Mouse (Mus musculus) kidney, adult 18-20 months (tissue): ENCODE data around the gene Fgfr1op2.
A peak's percentile ranks its signal among the peaks of the same experiment; 100 is the strongest.

ENCODE experiments used
- DNase-seq: peaks from one replicate; pipeline ENCODE4 v3.0.0; 2021

Fgfr1op2 gene

DNA sequence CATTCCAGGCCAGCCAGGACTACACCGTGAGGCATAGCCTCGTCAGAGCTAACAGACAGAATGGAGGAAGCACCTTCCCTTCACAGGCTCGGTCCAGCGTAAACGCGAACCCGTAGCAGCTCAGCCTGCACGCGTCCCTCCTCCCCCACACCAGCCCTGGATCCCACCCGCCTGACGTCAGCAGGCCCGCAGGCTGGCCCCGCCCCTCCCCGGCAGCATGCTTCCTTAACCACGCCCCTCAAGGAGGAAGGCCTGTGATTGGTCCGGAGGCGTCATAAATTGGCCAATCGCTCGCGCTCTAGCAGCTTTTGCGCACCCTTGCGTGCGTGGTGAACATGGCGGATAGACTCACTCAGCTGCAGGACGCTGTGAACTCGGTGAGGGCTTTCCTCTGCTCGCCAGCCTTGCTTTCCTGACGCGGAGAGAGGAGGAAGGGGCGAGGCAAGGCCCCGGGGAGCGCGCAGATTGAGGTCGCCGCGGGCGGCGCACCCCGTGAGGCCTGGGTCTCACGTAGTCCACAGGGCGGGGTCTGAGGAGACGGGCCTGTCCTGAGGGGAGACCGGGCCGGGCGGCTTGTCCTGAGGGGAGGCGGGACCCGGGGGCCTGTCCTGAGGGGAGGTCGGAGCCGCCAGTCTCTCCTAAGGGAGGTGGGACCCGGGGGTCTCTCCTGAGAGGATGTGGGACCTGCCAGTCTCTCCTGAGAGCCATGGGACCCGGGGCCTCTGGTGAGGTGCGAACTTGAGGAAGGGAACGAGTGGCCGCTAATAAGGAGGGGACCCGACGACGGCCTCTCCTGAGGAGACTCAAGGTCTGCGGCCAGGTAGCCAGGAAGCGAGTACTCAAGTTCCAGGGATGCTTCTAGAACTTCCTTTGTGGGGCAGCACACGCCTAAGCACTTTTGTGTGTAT lies 65.5 kb downstream of the Fgfr1op2 start, which contains the start of the genes Med21 and Tm7sf3:
Med21 (plus strand) TSS at position 272 of the 908 bp plus-strand sequence.
Tm7sf3 (minus strand) TSS at position 549 of the 908 bp plus-strand sequence.
- peak; percentile 97 for DNase-seq

DNA sequence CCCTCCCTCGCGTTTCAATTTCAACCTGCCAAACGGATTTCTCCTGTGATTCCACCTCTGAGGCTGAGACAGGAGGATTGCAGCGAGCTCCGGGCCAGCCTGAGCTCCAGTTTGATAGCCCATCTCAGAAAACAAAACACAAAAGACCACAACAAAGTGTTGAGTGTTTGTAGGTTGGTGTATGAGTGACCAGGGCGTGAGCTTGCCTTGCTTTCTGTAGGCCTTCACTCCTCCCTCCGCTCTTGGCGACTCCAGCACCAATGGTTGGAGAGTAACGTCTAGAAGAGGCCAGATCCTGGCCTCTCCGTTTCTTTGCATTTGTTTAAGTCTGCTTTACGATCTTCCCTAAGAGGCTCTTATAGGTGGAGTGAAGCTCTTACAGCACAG lies 66.2 kb downstream of the Fgfr1op2 start:
- peak; percentile 55 for DNase-seq
